Mouse (Mus musculus) heart, postnatal 10 days (tissue): Measurements from ENCODE around the gene Grik5. TPM values are rescaled to one million over a fixed set of nuclear protein-coding genes. Genes with fewer than 3 reads are reported as not detected.
A peak's percentile ranks its signal among the peaks of the same experiment; 100 is the strongest.
"Not testable (repeated sequence)": the region's sequence is repeated elsewhere in the genome, so short reads cannot be mapped to it uniquely, and the experiment has no call there.

ENCODE experiments used
- DNase-seq, 2 experiments: peaks; one replicate each; pipeline ENCODE4 v3.0.0; 2021
- intact Hi-C: fragments of 180-260 bp; cut with DNase I; formaldehyde crosslinking; loops from one replicate; pipeline ENCODE4 v1.15.1; 2025
- total RNA-seq, 2 experiments: library from RNA; stranded (reverse); gene quantifications; 2 replicates each; pipeline ENCODE4 v1.2.3; 2021

The Grik5 gene
- total RNA-seq, 2 experiments from 2014 or later: 9.0 to 9.5 TPM

DNA sequence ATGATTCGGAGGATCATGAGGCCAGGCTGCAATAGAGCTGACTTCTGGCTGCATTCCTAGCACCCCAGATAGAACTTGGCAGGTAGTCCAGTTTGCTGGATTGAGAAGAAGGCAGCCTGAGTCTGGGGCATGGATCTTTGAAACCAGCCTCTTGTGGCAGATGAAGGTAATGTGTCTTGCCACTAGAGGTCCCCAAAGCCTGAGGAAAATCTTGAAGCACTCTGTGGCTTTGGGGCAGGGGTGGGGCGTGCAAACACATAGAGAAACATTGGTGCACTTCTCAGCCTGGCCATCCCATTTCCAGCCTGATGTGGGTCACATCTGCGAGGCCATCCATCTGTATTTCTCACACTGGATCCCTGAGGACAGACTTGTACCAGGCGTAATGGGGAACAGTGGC is 10.4 kb upstream of the Grik5 start:
- intact Hi-C loops: no loop called here
- DNase-seq: peak; percentile 34 to 53

DNA sequence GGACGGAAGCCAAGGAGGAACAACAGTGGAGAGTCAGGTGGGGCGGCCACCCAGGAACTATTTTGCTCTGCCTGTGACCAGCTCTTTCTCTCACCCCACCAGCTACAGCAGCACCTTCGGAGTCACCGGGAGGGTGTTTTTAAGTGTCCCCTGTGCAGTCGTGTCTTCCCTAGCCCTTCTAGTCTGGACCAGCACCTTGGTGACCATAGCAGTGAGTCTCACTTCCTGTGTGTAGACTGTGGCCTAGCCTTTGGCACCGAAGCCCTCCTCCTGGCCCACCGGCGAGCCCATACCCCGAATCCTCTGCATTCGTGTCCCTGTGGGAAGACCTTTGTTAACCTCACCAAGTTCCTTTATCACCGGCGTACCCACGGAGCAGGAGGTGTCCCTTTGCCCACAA is 8.3 kb upstream of the Grik5 start:
- DNase-seq: no peak
- intact Hi-C loops: no loop called here

DNA sequence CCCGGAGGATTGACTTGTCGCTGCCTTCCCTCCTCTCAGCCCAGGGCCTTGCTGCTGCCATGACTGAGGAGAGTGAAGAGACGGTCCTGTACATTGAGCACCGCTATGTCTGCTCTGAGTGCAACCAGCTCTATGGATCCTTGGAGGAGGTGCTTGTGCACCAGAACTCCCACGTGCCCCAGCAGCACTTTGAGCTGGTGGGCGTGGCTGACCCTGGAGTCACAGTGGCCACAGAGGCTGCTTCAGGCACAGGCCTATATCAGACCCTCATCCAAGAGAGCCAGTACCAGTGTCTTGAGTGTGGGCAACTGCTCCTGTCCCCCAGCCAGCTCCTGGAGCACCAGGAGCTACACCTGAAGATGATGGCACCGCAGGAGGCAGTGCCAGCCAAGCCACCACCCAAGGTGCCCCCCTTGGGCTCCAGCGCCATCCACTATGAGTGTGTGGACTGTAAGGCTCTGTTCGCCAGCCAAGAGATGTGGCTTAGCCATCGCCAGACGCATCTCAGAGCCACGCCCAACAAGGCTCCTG is 7.4 kb upstream of the Grik5 start:
- DNase-seq: no peak
- intact Hi-C loops: loop anchor here (5.0 kb wide), 2 partner anchors 177 to 238 kb away; partner anchors contain the start of genes Arhgef1 and Megf8

DNA sequence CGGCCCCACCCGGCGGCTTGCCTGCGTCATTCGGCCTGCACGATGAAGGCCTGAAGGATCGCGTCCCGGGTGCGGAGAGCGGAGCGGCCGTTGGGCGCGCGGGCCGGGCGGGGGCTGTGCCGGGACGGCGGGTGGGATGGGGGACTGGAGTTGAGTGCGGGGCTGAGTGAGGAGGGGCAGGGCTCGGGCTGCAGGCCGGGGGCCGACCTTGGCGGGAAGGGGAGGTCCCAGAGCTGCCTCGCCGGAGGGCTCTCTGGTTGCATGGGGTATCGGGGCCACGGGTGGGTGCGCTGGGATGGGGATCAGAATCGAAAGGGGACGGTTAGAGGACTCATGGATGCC is 5.2 kb upstream of the Grik5 start:
- no peak for DNase-seq
- intact Hi-C loops: loop anchor here (5.0 kb wide), 2 partner anchors 175 to 240 kb away; partner anchors contain the start of genes Arhgef1 and Megf8

DNA sequence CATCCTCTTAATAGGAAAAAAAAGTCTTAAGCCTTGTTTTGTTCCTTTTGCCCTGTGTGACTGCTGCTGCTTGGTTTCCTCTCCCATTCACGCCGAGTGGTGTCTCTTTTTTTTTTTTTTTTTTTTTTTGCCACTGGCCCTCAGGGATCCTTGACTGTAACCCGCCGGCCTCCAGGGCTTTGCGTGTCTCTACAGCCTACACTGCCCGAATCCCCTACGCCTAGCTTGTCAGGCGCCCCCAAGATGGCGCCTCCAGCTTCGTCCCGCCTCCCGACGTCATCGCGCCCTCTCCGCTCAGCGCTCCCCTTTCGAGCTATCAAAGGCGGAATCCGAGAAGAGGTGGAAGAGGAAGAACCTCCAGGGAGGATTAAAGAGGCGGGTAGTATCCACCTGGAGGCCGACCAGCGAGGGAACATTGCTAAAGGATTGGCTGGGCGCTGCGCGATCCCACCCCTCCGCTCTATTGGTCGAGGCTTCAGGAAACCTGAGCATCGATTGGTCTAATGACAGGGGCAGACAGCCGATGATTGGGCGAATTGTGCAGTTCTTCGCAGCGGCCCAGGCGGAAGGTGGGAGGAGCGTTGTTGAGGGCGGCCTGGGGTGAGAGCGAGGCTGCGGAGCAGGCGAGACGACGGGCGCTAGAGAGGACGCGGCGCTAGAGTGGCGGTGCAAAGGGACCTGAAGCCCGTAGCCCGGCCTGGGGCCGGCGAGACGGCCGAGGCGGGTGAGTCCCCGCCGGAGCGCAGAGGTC is 4.7 kb upstream of the Grik5 start:
- DNase-seq: peak; percentile 97 to 99
- intact Hi-C loops: loop anchor here (5.0 kb wide), 2 partner anchors 175 to 240 kb away; partner anchors contain the start of genes Arhgef1 and Megf8

DNA sequence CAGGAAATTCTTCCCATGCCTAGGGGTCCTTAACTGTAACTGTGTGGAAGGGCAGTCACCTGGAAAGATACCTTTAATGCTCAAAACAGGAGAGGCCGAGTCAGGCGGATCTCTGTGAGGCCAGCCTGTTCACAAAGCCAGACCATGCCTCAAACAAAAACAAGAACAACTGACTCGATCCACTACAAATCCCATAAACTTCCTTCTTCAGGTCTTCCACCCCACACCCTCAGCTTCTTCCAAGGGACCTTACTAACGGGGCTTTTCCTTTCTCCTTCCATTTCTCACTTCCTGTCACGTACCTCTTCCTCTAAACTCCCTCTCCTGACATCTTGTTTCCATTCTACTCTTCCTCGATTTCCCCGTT is 4.1 kb upstream of the Grik5 start:
- intact Hi-C loops: loop anchor here (5.0 kb wide), 2 partner anchors 174 to 241 kb away; partner anchors contain the start of genes Arhgef1 and Megf8
- DNase-seq: no peak

DNA sequence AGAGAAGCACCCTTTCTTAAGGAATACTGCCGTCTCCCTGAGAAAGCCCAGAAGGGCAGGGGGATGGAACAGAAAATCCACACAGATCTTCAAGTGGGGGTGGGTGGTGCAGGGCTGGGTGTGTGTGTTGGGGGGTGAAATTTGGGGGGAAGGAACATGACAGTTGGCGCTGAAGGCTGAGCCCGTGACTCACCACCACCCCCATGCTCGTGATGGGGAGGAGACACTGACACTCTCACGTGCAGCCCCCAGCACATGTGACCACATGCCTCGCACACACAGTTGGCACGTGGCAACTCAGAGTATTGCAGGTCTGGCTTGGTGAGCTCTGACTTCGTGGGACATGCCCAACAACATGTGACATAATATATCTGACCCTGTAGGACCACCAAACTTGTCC is 1.8 kb upstream of the Grik5 start:
- intact Hi-C loops: no loop called here
- no peak for DNase-seq

DNA sequence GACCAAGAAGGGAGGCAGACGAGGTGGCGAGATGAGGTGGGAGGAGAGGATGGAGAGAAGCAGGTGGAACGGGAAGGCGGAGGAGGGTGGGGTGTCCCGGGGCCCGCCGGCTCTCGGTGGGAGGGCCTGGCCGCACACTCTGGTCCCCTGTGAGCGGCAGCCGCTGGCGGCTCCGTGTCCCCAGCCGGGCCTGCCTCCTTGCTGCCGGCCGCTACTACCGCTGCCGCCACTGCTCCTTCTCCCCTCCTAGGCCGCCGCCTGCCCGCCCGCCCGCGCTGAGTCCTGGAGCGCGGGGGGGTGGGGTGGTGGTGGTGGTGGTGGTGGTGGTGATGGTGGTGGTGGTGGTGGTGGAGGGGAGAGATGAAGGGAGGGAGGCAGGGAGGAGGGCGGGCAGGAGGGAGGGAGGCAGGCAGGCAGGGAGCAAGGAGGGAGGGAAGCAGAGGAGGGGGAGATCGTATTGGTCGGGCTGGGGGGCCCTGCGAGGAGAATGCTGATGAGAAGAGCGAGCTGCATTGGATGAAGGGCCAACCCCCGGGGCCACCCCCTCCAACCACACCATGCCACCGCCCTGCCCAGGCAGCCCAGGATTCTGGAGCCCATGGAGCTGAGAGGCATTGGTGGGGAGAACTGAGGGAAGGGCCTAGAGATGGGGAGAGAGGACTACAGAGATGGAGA is 707 bp upstream of the Grik5 start:
- intact Hi-C loops: no loop called here
- DNase-seq: peak; percentile 49 to 56

DNA sequence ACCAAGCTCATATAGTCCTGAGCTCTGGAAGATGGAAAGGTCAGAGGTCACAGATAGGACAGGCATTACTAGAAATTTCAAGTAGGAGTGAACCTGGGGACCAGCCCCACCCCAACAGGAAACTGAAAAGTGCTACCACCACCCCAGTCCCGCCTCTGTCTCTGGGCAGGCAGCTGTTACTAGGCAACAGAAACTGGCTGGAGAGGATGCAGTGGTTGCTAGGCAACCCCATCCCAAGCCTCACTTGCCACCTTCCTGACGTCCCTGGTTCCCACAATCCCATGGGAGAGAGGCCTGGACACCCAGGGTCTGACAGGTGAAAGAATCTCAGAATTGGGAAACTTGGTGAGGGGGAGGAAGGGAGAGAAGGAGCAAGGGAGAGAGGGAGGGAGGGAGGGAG is 3.4 kb downstream of the Grik5 start:
- intact Hi-C loops: no loop called here
- DNase-seq: no peak

DNA sequence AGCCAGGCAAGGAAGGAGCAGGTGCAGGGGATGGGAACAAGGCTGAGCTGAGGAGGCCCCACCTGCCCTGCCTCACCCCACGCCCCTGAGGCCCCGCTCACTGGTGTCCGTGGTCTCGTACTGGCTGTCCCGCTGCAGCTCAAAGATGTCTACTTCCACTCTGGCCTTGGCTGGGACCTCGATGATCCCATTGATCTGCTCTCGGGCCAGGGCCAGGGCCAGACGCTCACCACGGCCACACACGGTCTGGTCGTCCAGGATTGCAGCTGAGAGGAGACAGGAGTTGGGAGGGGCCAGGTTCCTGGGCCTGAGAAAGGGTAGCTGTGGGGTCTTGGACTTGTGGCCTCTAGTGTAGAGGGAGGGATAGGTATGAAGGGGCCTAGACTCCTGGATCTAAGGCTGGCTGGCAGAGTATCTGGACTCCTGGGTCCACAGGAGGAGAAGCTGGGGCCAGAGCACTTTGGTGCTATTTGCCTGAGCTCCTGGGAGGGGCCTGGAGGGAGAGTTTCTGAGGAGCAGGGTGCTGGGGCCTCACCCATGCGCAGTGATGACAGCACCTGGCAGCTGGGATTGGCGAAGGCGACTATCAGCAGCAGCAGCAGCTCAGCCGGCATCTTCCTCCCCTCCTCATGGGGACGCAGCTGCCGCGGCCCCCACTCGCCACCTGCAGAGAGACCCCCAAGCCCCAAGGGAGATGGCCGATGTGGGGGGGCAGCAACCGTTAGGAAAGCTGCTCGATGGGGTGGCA is 4.1 kb downstream of the Grik5 start:
- DNase-seq: no peak
- intact Hi-C loops: no loop called here

DNA sequence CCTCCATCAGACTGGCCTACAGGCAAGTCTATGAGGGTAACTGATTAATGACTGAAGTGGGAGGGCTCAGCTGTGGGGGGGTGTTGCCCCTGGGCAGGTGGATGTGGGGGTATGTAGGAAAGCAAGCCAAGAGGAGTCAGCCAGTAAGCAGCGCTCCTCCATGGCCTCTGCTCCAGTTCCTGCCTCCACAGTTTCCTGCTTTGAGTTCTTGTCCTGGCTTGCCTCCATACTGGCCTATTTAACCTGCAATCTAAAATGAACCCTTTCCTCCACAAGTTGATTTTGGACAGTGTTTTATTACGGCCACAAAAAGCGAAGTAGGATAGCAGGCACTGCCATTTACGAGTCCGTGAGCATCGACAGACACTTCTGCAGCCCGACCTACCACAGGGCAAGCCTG is 4.8 kb downstream of the Grik5 start:
- DNase-seq: no peak
- intact Hi-C loops: no loop called here

DNA sequence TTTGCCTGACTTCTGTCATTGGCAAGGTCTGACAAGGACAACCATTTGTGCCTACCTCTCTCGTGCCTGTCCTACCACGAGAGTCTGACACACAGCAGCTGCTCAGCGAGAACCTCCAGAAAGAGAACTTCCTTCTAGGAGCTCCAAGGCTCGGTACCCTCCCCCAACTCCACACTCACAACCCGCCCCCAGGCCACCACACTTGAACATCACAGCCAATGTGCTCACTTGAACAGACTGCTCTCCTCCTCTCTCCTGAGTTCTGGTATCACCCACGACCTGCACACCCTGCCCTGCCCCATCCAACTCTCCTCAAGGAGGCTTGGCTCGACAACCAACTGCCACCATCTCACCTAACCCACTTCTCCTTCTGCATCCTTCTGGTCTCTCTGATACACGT is 8.2 kb downstream of the Grik5 start:
- intact Hi-C loops: no loop called here
- DNase-seq: no peak

DNA sequence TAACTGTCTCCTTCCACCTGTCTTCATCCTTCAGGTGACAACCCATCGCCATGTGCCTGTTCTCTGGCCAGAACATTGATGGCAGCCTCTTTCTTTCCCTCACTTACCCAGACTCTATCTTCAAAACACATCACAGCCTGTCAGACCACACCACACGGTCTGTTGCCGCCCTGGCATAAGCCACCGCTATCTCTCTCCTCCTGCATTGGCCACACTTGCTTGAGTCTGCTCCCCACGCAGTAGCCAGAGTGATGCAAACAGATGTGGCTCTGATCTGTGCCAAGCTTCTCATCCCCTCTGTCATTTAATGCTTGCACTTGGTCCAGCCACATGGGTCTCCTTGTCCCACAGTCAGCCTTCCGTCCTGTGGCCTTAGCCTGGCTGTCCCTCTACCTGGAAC is 8.8 kb downstream of the Grik5 start:
- no peak for DNase-seq
- intact Hi-C loops: no loop called here

DNA sequence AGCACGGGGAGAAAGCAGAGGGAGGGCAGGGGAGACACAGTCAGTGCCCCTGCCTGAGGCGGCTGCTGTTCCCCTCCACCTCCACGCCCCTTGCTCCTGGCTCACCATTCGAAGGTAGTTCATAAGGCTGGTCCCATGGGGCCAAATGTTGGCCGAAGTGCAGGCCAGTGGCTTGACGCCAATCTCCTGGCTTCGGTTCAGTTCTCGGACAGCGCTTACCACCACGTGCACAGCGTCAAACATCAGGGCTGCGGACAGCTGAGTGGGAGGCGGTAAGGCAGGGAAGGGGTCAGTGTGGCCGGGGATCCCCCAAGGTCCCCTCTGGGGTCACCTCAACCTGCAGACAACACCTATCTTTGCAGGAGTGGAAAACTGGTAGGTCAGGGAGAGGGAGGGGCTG is 13.3 kb downstream of the Grik5 start:
- DNase-seq: peak; percentile 20 to 31
- intact Hi-C loops: no loop called here

DNA sequence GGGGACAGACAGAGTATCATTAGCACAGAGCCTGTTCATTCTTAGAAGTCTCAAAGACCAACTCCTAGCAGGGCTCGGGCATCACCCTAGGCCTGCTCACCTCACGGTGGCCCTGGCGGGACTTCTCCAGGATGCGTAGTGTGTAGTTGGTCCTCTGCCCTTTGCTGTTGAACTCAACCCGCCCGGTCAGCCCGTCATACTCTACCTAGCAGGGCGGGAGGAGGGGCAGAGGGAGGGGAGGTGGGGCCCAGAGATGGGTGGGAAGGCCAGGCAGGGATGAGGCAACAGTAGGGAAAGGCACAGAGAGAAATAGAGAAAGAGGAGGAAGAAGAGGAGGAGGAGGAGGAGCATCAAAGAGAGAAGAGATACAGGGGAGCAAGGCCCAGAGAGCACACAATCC is 13.8 kb downstream of the Grik5 start:
- DNase-seq: no peak
- intact Hi-C loops: no loop called here

DNA sequence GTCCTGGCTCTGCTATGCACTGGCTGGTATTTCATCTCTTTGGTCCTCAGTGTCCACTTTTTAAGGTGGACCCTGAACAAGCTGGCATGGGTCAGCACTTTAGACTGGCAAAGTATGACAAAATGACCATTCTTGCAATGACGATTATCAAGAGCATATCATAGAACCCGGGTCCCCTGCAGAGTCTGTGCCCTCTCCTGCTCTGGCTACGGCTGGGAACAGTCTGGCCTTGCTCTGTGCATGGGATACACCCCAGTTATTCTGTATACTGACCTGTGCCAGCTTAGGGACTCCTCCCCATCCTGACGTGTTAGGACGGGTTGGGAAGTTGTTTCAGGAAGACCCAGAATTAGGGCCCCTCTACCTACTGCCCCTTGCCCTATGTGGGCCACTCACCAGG is 14.3 kb downstream of the Grik5 start:
- no peak for DNase-seq
- intact Hi-C loops: no loop called here

DNA sequence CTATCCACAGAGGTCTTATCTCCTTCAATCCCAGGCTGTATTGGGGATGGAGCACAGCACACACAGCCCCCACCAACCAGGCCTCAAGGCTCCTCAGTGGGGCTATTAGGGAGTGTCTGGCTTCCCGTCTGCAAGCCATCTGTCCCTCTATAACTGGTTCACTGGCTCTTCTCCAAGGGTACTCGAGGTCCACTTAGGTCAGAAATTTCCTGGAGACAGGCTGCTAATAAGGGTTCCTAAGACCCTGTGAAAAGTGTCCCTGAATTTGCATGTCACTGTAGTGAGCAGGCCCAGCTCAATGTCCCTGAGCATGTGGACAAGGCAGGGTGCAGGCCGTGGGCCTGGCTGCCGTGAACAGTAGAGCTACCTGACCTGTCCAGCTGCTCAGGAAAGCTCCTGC is 15.2 kb downstream of the Grik5 start:
- no peak for DNase-seq
- intact Hi-C loops: no loop called here

DNA sequence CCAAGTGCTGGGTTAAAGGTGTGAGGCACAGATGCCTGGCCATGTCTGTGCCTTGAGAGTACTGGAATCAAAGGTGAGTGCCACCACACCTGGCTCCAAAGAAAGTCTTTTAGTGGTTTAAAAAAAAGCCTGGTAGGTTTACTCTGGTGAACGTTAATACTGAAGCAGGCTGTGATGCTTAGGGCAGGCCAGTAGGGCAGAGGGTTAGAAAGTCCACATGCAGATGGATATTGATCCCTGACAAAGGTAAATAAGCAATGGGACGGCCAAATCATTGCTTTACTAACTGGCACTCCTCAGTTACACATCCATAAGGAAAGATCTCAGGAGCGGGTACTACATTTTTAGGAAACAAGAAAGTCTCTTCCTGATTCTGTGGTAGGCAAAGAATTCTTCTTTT is 19.6 kb downstream of the Grik5 start:
- no peak for DNase-seq
- intact Hi-C loops: no loop called here

DNA sequence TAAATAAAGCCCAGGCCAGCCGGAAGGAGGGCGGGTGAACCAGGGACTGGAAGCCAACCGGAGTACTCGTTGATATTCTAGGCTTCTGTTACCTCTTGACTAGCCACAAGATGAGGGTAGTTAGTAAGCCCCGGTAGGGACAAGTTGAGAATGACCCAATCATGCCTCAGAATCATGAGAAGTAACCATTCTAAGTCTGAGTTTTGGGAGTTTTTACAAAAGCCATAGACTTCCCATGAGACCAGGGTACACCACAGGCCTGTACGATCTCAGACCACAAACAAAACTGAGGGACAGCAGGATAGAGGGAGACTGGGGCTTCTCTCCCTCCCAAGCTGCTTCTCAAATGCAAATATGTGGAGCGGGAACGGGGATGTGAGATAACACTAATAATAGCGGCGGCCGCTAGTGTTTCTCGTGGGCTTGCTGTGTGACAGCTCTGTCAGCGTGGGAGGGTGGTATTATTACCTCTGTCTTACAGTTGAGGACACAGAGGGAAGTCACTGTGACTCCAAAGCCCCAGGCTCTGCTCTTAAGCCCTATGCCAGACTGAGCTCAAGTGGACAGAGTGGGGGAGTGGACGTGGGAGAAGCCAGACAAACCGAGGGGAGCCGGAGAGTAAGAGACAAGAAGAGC is 22.7 kb downstream of the Grik5 start:
- intact Hi-C loops: no loop called here
- DNase-seq: no peak

DNA sequence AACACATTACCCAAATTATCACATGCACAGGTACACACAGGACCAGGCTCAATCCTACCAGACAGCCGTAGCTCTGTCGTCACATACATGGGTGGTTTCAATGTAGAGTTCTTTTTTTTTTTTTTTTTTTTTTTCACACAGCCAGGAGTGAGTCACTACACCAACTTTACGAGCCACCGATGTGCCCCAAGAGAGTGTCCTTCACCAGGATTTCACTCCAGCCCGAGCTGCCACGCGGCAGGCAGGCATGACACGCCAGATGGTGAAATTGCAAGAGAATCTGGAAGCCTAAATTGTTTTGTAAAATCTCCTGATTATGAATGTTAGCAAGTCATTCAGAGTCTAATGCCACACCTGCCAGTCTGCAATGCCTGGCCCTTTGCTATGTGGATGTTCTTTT is 24.8 kb downstream of the Grik5 start:
- intact Hi-C loops: no loop called here

DNA sequence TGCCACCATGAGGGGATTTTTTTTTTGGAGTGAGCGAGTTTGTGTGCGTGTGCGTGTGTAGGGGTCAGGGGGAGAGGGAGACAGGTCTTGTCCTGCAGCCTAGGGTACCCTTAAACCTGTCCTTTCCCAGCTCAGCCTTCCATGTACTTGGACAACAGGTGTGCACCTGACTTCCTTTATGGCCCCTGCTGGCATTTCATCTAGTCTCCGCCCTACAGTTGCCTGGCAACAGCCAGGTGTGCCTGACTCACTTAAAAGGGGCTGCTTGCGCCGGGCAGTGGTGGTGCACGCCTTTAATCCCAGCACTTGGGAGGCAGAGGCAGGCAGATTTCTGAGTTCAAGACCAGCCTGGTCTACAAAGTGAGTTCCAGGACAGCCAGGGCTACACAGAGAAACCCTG is 27.5 kb downstream of the Grik5 start:
- DNase-seq, intact Hi-C loops: not testable (repeated sequence)

More for the DNA sequence above, 24.8 kb downstream of the Grik5 start:
- DNase-seq: no peak
